Mouse (Mus musculus): Measurements from ENCODE around the gene Zfyve27. TPM values are rescaled to one million over a fixed set of nuclear protein-coding genes. Genes with fewer than 3 reads are reported as not detected.

Zfyve27 gene
- polyA plus RNA-seq, 1 experiment from 2014 or later = 11.6 TPM

DNA sequence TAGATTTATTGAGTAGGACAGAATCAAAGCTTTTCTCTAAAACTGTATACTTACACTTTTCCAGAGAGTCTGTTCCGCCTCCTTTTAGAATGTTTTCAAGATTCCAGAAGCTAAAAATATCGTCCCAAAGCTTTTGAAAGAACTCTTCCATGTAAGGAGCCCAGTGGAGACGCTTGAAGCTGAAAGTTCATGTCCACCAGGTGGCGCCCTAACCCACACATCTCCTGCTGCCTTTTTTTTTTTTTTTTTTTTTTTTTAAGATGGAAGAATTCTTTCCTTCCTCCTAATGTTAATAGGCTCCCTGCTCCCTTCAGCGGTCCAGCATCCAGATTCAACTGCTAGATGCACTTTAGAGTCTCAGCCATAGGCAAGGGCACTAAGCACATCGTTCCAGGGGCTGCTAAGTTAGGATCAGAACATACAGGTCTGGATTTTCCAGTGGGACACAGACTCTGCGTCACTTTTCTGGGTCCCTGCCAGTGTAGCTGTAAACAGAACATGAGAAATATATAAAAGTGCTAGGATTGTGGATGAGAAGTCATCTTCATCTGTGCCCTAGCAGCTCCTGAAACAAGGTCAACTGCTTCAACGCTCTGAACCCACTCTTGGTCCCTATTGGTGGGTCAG lies 19.1 kb upstream of the Zfyve27 start:
- Histone ChIP-seq H3K27ac (no peak overlapping the region), H3K4me2 (no peak overlapping the region)
- WGBS (ENCODE audit: insufficient replicate concordance) = 28% methylated on average over 8 of the region's 8 CpGs

DNA sequence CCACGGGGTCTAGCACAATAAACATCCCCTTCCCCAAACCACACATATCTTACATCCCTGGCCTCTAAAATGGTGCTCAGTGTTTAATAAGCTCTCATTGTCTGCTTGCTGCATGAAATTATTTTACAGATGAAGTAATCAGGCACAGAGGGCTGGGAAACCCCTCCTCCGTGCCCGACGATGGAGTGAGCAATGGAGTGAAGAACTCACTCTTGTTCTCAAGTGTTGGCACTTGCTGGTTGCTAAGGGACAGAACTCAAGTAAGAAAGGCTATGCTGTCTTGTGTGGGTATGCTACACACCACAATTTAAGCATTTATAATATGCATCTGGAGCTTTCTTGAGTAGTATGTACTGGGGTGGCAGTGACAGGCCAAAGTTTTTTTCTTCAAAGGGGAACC lies 18.5 kb upstream of the Zfyve27 start:
- no peak overlapping the region for H3K4me3 ChIP-seq
- no peak overlapping the region for H3K4me2 ChIP-seq
- H3K9ac ChIP-seq = no peak overlapping the region
- peaks cover 55% of the 10 kb centered on the region for H3K27me3 ChIP-seq (replicated peaks)
- ATAC-seq = no peak
- 61% methylated on average over 4 of the region's 4 CpGs for WGBS (ENCODE audit: insufficient replicate concordance)
- H3K36me3 ChIP-seq = no peaks in the 10 kb centered on the region
- no peaks in the 10 kb centered on the region for H3K9me3 ChIP-seq (replicated peaks)
- no peak overlapping the region for H3K27ac ChIP-seq
- H3K4me1 ChIP-seq = peaks cover 37% of the 10 kb centered on the region

More for the DNA sequence above, 19.1 kb upstream of the Zfyve27 start:
- Histone ChIP-seq H3K4me3 (no peak overlapping the region), H3K4me1 (peaks cover 34% of the 10 kb centered on the region), H3K36me3 (no peaks in the 10 kb centered on the region), H3K9ac (no peak overlapping the region), H3K9me3 (replicated peaks) (no peaks in the 10 kb centered on the region), H3K27me3 (replicated peaks) (peaks cover 52% of the 10 kb centered on the region)
- no peak for ATAC-seq

DNA sequence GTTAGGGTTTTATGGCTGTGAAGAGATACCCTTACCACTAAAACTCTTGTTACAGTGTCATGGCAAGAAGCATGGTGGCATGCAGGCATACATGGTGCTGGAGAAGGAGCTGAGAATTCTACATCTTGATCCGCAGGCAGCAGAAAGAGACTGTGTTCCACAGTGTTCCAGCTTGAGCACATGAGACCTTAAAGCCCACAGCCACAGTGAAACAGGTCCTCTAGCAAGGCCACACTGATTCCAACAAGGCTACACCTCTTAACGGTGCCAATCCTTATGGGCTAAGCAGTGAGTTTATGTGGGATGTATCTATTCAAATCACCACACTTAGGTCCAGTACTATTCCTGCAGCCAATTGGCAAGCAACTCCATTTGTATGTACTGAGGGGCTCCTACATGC lies 18.0 kb upstream of the Zfyve27 start:
- H3K4me3 ChIP-seq = no peak overlapping the region
- no peak overlapping the region for H3K9ac ChIP-seq
- 77% methylated on average over 2 of the region's 2 CpGs for WGBS (ENCODE audit: insufficient replicate concordance)
- ATAC-seq = no peak
- no peaks in the 10 kb centered on the region for H3K36me3 ChIP-seq
- no peak overlapping the region for H3K27ac ChIP-seq
- H3K4me2 ChIP-seq = no peak overlapping the region
- H3K4me1 ChIP-seq = peaks cover 37% of the 10 kb centered on the region
- no peaks in the 10 kb centered on the region for H3K9me3 ChIP-seq (replicated peaks)
- H3K27me3 ChIP-seq (replicated peaks) = peaks cover 55% of the 10 kb centered on the region

DNA sequence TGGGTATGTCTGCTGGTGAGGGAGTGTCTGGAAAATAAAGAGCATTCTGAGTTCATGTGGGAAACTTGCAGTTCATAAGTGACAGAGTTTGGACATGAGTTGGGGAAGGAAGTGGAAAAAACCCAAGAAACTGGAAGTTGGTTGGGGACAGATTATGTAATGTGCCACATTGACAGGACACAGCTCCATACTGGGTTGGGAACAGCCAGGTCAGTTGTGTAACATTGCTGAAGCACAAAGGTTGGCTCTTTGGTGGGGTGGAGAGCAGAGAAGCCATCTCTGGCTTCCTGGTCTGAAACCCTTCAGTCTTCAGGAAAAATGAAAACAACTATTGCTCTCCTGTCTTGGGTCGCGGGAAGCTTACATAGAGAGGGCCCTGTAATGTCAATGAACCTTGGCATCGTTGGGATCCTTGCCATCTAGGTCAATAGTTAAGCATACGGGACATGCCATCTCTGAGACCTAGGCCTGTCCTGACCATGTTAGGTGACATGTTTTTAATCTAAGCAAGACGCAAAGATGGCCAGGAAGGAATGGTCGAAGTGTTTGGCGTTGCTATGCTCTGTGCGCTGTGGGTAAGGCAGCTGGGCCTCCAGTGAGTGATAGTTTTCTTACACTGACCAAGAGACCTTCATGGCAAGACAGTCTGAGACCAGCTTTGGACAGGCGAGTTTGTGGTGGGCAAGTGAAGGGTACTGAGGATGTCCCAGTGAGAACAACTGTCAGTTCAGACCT lies 17.3 kb upstream of the Zfyve27 start:
- Histone ChIP-seq H3K9me3 (replicated peaks) (no peaks in the 10 kb centered on the region), H3K27ac (peak overlapping the region; percentile 59; the same call in 1 of the 2 replicates), H3K4me1 (peaks cover 42% of the 10 kb centered on the region), H3K36me3 (peaks cover 4% of the 10 kb centered on the region; the same call in 1 of the 2 replicates), H3K4me3 (no peak overlapping the region), H3K4me2 (peak overlapping the region; percentile 75; the same call in 1 of the 2 replicates), H3K9ac (no peak overlapping the region), H3K27me3 (replicated peaks) (peaks cover 55% of the 10 kb centered on the region)
- no peak for ATAC-seq
- 77% methylated on average over 9 of the region's 9 CpGs for WGBS (ENCODE audit: insufficient replicate concordance)

DNA sequence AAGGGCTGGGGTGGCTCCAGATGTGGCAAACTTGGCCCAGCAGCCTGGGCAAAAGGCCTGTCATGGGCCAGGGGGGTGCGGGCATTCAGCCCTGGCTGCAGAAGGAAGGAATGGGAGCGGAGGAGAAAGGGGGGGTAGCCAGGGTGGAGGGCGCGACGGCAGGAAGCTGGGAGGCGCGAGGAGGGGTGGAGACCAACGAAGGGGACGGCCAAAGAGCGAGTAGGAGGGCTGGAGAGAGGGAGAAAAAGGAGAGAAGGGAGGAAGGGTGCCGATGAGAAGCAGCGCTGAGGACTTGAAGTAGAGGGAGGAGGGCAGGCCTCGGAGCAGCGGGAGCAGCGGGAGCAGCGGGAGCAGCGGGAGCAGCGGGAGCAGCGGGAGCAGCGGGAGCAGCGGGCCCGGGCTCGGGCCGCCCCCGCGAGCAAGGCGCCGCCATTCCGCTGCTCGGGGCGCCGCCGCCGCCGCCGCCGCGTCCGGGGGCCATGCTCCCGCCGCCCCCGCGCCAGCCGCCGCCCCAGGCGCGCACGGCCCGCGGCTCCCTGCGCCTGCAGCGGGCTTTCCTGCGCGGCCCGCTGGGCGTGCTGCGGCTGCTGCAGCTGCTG lies 16.5 kb upstream of the Zfyve27 start, which contains the start of gene Marveld1:
Gene Marveld1, plus strand, starts transcription at position 231 of the 599 bp plus-strand sequence.
- Histone ChIP-seq H3K4me2 (peak within 1 kb of the TSS; percentile 75), H3K36me3 (peaks cover 4% of the 10 kb centered on the region; the same call in 1 of the 2 replicates), H3K9me3 (replicated peaks) (no peaks in the 10 kb centered on the region), H3K4me3 (peak within 1 kb of the TSS; percentile 60), H3K9ac (peak within 1 kb of the TSS; percentile 67), H3K27me3 (replicated peaks) (peaks cover 51% of the 10 kb centered on the region), H3K27ac (peak within 1 kb of the TSS; percentile 59), H3K4me1 (peaks cover 46% of the 10 kb centered on the region)
- no peak for ATAC-seq
- WGBS (ENCODE audit: insufficient replicate concordance) = under 1% methylated on average over 38 of the region's 57 CpGs

DNA sequence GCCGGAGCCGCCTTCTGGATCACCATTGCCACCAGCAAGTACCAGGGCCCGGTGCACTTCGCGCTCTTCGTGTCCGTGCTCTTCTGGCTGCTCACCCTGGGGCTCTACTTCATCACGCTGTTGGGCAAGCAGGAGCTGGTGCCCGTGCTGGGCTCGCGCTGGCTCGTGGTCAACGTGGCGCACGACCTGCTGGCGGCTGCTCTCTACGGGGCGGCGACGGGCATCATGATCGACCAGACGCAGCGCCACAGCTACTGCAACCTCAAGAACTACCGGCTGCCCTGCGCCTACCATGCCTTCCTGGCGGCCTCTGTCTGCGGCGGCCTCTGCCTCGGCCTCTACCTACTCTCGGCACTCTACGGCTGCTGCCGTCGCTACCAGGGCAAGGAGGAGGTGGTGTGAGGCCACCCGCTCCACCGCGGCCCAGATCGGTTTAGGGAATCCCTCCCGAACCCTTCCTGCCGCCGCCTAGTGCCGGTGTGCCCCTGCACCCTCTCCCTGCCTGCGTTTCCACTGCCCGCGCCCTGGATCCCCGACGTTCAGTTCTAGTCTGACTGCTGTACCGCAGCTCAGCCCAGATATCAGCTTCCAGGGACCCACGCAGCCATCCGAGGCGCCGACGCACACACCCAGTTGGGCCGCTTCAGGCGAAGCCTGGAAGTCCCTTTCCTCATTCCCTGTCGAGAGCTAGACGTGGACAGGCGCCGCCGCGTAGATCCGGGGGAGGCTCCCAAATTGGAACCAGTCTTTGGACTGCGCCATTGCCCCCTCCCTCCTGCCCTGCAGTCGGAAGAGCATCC lies 15.8 kb upstream of the Zfyve27 start:
- peak overlapping the region; percentile 67 for H3K9ac ChIP-seq
- H3K27me3 ChIP-seq (replicated peaks) = peaks cover 53% of the 10 kb centered on the region
- H3K4me1 ChIP-seq = peaks cover 46% of the 10 kb centered on the region
- H3K36me3 ChIP-seq = peaks cover 4% of the 10 kb centered on the region; the same call in 1 of the 2 replicates
- no peaks in the 10 kb centered on the region for H3K9me3 ChIP-seq (replicated peaks)
- H3K4me3 ChIP-seq = peak overlapping the region; percentile 60
- WGBS (ENCODE audit: insufficient replicate concordance) = 3% methylated on average over 63 of the region's 63 CpGs
- H3K4me2 ChIP-seq = peak overlapping the region; percentile 75
- ATAC-seq = peak; percentile 8; the same call in 1 of the 2 replicates
- H3K27ac ChIP-seq = peak overlapping the region; percentile 59

DNA sequence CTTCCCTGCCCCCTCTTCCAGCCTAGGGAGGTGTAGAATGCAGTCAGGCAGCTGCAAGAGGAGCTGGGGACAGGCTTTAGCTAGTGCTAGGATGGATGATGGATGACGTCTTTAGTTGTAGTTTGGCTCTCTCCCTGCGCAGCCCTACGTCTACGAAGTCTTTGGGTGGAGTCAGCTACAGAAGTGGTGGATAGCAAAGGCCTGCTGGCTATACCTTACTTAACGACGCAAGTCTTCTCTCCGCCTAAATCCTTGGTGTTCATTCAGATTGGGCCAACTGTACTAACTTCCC lies 15.2 kb upstream of the Zfyve27 start:
- no peaks in the 10 kb centered on the region for H3K9me3 ChIP-seq (replicated peaks)
- peaks cover 4% of the 10 kb centered on the region; the same call in 1 of the 2 replicates for H3K36me3 ChIP-seq
- 32% methylated on average over 7 of the region's 7 CpGs for WGBS (ENCODE audit: insufficient replicate concordance)
- peaks cover 46% of the 10 kb centered on the region for H3K4me1 ChIP-seq
- H3K4me2 ChIP-seq = peak overlapping the region; percentile 75
- ATAC-seq = peak; percentile 35; the same call in 1 of the 2 replicates
- H3K27me3 ChIP-seq (replicated peaks) = peaks cover 59% of the 10 kb centered on the region
- peak overlapping the region; percentile 60 for H3K4me3 ChIP-seq
- no peak overlapping the region for H3K27ac ChIP-seq
- peak overlapping the region; percentile 67; the same call in 1 of the 2 replicates for H3K9ac ChIP-seq

DNA sequence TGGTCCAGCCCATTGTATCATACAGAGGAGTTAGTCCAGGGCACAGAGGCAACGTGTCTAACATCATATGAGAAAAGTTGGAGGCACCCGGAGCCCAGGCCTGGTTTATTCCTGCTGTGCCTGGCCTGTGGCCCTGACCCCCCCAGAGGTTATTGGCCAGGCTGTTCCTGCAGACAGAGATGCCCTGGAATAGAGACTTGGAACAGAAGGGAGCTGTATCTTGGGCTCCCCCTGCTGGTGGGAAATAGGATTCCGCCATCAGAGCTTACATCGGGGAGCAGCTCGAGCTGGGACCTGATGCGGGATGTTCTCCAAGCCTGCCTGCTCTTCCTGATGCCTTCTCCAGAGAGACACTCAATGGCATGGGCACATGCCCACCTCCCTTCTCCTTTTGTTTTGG lies 11.8 kb upstream of the Zfyve27 start:
- Histone ChIP-seq H3K27me3 (replicated peaks) (peaks cover 42% of the 10 kb centered on the region), H3K9me3 (replicated peaks) (no peaks in the 10 kb centered on the region), H3K4me2 (no peak overlapping the region), H3K4me1 (peaks cover 37% of the 10 kb centered on the region), H3K4me3 (no peak overlapping the region), H3K36me3 (peaks cover 4% of the 10 kb centered on the region; the same call in 1 of the 2 replicates), H3K9ac (no peak overlapping the region), H3K27ac (no peak overlapping the region)
- 10% methylated on average over 6 of the region's 6 CpGs for WGBS (ENCODE audit: insufficient replicate concordance)
- 0 out of 2 replicates have a peak, but pooled peaks have one; percentile 22 for ATAC-seq

DNA sequence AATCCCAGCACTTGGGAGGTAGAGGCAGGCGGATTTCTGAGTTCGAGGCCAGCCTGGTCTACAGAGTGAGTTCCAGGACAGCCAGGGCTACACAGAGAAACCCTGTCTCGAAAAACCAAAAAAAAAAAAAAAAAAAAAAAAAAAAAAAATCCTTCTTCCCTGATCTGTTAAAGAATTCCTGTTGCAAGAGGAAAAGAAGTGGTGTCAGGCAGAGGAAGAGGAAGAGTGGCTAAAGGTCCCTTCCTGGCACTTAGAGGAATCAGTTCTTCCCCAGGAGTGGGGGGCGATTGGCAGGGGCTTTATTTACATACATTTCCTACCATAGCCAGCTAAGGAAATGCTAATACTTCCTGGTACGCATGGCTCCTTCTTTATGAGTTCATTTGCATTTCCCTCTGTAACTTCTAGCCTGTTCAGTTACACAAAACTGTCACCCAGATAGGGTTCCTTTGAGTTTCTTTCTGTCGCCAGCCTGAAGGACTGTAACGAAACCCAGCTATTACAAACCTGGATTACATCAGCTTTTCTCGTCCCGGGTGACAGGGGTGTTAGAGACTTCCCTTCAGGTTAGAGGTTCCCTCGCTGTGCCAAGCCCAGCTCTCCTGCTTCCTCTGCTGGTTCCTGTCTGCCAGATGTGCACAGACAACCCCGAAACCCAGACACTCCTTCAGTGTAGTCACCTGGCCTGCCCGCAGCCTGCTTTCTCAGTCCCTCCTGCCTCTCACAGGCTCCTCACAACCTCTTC lies 6.1 kb upstream of the Zfyve27 start:
- Histone ChIP-seq H3K27ac (no peak overlapping the region), H3K36me3 (no peaks in the 10 kb centered on the region), H3K4me3 (no peak overlapping the region), H3K9ac (no peak overlapping the region), H3K4me2 (peak overlapping the region; percentile 36; the same call in 1 of the 2 replicates), H3K4me1 (peaks cover 22% of the 10 kb centered on the region), H3K27me3 (replicated peaks) (0 out of 2 replicates have a peak, but pooled peaks cover 14% of the 10 kb centered on the region), H3K9me3 (replicated peaks) (no peaks in the 10 kb centered on the region)
- no peak for ATAC-seq
- 41% methylated on average over 12 of the region's 12 CpGs for WGBS (ENCODE audit: insufficient replicate concordance)

DNA sequence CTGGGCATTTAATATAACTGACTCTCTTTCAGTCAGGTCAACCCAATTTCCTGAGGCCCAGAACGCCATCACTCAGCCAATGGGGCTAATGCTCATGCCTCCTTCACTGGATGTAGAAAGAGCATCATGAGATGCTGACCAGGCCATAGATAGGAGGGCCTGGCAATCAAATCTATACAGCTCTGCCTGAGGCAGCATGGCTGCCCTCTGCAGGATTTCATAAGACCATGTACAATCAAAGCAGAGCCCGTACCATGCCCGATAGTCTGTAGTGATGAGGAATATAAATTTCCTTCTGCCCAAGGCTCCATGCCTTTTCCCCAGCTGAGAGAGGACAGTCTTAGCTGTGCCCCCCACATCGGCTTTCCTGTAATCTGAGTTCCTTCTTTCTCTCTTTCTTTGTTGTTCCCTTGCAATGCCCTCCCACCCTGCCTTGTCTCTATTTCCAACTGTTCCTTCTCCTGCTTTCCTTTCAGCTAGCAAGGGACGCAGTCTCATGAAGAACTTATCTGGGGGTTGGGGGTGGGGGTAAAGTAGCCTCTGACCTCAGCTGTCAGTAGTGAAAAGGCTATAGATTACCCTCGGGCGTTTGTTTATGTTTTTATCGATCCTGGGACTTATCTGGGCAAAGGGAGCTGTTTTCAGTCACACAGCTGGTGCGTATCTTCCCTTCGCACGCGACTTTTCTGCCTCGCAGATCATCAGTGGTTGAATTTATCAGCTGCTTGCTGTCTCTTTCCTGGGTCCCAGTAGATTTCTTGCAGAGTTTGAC lies 5.3 kb upstream of the Zfyve27 start:
- ATAC-seq = peak; percentile 54; the same call in 1 of the 2 replicates
- Histone ChIP-seq H3K4me2 (peak overlapping the region; percentile 36), H3K4me1 (peaks cover 22% of the 10 kb centered on the region), H3K9me3 (replicated peaks) (no peaks in the 10 kb centered on the region), H3K9ac (no peak overlapping the region), H3K27me3 (replicated peaks) (0 out of 2 replicates have a peak, but pooled peaks cover 7% of the 10 kb centered on the region), H3K27ac (no peak overlapping the region), H3K4me3 (no peak overlapping the region; the same call in 1 of the 2 replicates), H3K36me3 (no peaks in the 10 kb centered on the region)
- 15% methylated on average over 13 of the region's 13 CpGs for WGBS (ENCODE audit: insufficient replicate concordance)
